Mouse (Mus musculus): ENCODE measurements around the gene Olig1. TPM values are rescaled to one million over a fixed set of nuclear protein-coding genes. Genes with fewer than 3 reads are reported as not detected.
A peak's percentile ranks its signal among the peaks of the same experiment; 100 is the strongest.
"Not testable (repeated sequence)": the region's sequence is repeated elsewhere in the genome, so short reads cannot be mapped to it uniquely, and the experiment has no call there.

Olig1 gene
- polyA plus RNA-seq, 1 experiment from 2014 or later, result not detected

GRCm38 (mm10) chr16:91227760-91228043 is 41.9 kb upstream of the Olig1 start:
- Histone ChIP-seq H3K9ac (no peak overlapping the region), H3K4me1 (peaks cover 33% of the 10 kb centered on the region), H3K27ac (replicated peaks) (no peak overlapping the region), H3K9me3 (no peaks in the 10 kb centered on the region), H3K4me3 (no peak overlapping the region), H3K36me3 (no peaks in the 10 kb centered on the region), H3K4me2 (no peak overlapping the region), H3K27me3 (replicated peaks) (peaks cover 100% of the 10 kb centered on the region)
- WGBS, result 2% methylated on average over 6 of the region's 6 CpGs
- no peak for ATAC-seq (ENCODE audit: extremely low read depth, insufficient number of reproducible peaks, low FRiP score, low TSS enrichment)

- Histone ChIP-seq H3K9me3 (no peaks in the 10 kb centered on the region), H3K27ac (replicated peaks) (no peak overlapping the region), H3K4me1 (peaks cover 27% of the 10 kb centered on the region), H3K27me3 (replicated peaks) (peaks cover 100% of the 10 kb centered on the region), H3K4me2 (no peak overlapping the region), H3K9ac (no peak overlapping the region), H3K4me3 (no peak overlapping the region), H3K36me3 (no peaks in the 10 kb centered on the region)
- no peak for ATAC-seq (ENCODE audit: extremely low read depth, insufficient number of reproducible peaks, low FRiP score, low TSS enrichment)
- WGBS, result 4% methylated on average over 30 of the region's 30 CpGs
Observed at GRCm38 (mm10) chr16:91228238-91229071, 41.1 kb upstream of the Olig1 start.

GRCm38 (mm10) chr16:91229072-91229348 is 40.6 kb upstream of the Olig1 start:
- 1% methylated on average over 10 of the region's 10 CpGs for WGBS

GRCm38 (mm10) chr16:91229643-91230042 is 39.9 kb upstream of the Olig1 start:
- ATAC-seq (ENCODE audit: extremely low read depth, insufficient number of reproducible peaks, low FRiP score, low TSS enrichment), result no peak
- Histone ChIP-seq H3K27ac (replicated peaks) (no peak overlapping the region), H3K4me2 (no peak overlapping the region), H3K36me3 (no peaks in the 10 kb centered on the region), H3K4me1 (peaks cover 26% of the 10 kb centered on the region), H3K4me3 (no peak overlapping the region), H3K27me3 (replicated peaks) (peaks cover 100% of the 10 kb centered on the region), H3K9me3 (no peaks in the 10 kb centered on the region), H3K9ac (no peak overlapping the region)
- WGBS, result 15% methylated on average over 8 of the region's 8 CpGs

More at GRCm38 (mm10) chr16:91229072-91229348, 40.6 kb upstream of the Olig1 start:
- Histone ChIP-seq H3K4me1 (peaks cover 27% of the 10 kb centered on the region), H3K27me3 (replicated peaks) (peaks cover 100% of the 10 kb centered on the region), H3K9me3 (no peaks in the 10 kb centered on the region), H3K4me2 (no peak overlapping the region), H3K9ac (no peak overlapping the region), H3K4me3 (no peak overlapping the region), H3K36me3 (no peaks in the 10 kb centered on the region), H3K27ac (replicated peaks) (no peak overlapping the region)
- no peak for ATAC-seq (ENCODE audit: extremely low read depth, insufficient number of reproducible peaks, low FRiP score, low TSS enrichment)

- peaks cover 100% of the 10 kb centered on the region for H3K27me3 ChIP-seq (replicated peaks)
- H3K9ac ChIP-seq, result no peak overlapping the region
- 4% methylated on average over 26 of the region's 26 CpGs for WGBS
- peaks cover 6% of the 10 kb centered on the region for H3K4me1 ChIP-seq
- H3K4me3 ChIP-seq, result no peak overlapping the region
- H3K36me3 ChIP-seq, result no peaks in the 10 kb centered on the region
- H3K9me3 ChIP-seq, result no peaks in the 10 kb centered on the region
- no peak overlapping the region for H3K4me2 ChIP-seq
- no peak for ATAC-seq (ENCODE audit: extremely low read depth, insufficient number of reproducible peaks, low FRiP score, low TSS enrichment)
- no peak overlapping the region for H3K27ac ChIP-seq (replicated peaks)
Observed at GRCm38 (mm10) chr16:91231781-91232469, 37.6 kb upstream of the Olig1 start.

GRCm38 (mm10) chr16:91232470-91233240 is 36.9 kb upstream of the Olig1 start:
- no peak for ATAC-seq (ENCODE audit: extremely low read depth, insufficient number of reproducible peaks, low FRiP score, low TSS enrichment)
- Histone ChIP-seq H3K27ac (replicated peaks) (no peak overlapping the region), H3K4me2 (no peak overlapping the region), H3K9ac (no peak overlapping the region), H3K9me3 (no peaks in the 10 kb centered on the region), H3K27me3 (replicated peaks) (peaks cover 100% of the 10 kb centered on the region), H3K4me3 (no peak overlapping the region), H3K36me3 (no peaks in the 10 kb centered on the region), H3K4me1 (peaks cover 2% of the 10 kb centered on the region; the same call in 1 of the 2 replicates)
- 7% methylated on average over 25 of the region's 25 CpGs for WGBS

- no peak for ATAC-seq (ENCODE audit: extremely low read depth, insufficient number of reproducible peaks, low FRiP score, low TSS enrichment)
- peaks cover 2% of the 10 kb centered on the region; the same call in 1 of the 2 replicates for H3K4me1 ChIP-seq
- no peak overlapping the region for H3K4me3 ChIP-seq
- no peak overlapping the region for H3K9ac ChIP-seq
- H3K9me3 ChIP-seq, result no peaks in the 10 kb centered on the region
- no peaks in the 10 kb centered on the region for H3K36me3 ChIP-seq
- 26% methylated on average over 11 of the region's 11 CpGs for WGBS
- H3K27ac ChIP-seq (replicated peaks), result no peak overlapping the region
- H3K4me2 ChIP-seq, result no peak overlapping the region
- peaks cover 100% of the 10 kb centered on the region for H3K27me3 ChIP-seq (replicated peaks)
Observed at GRCm38 (mm10) chr16:91233241-91233944, 36.2 kb upstream of the Olig1 start.

- no peak overlapping the region for H3K27ac ChIP-seq (replicated peaks)
- H3K4me1 ChIP-seq, result no peaks in the 10 kb centered on the region
- H3K9ac ChIP-seq, result no peak overlapping the region
- H3K27me3 ChIP-seq (replicated peaks), result peaks cover 91% of the 10 kb centered on the region
- H3K4me3 ChIP-seq, result no peak overlapping the region
- no peak overlapping the region for H3K4me2 ChIP-seq
- no peaks in the 10 kb centered on the region for H3K9me3 ChIP-seq
- WGBS, result 49% methylated on average over 4 of the region's 4 CpGs
- no peak for ATAC-seq (ENCODE audit: extremely low read depth, insufficient number of reproducible peaks, low FRiP score, low TSS enrichment)
- H3K36me3 ChIP-seq, result no peaks in the 10 kb centered on the region
Observed at GRCm38 (mm10) chr16:91239024-91239423, 30.5 kb upstream of the Olig1 start.

GRCm38 (mm10) chr16:91246292-91246691 is 23.3 kb upstream of the Olig1 start:
- Histone ChIP-seq H3K9me3 (no peaks in the 10 kb centered on the region), H3K4me3 (no peak overlapping the region), H3K27me3 (replicated peaks) (peaks cover 61% of the 10 kb centered on the region), H3K27ac (replicated peaks) (no peak overlapping the region), H3K9ac (no peak overlapping the region), H3K4me1 (no peaks in the 10 kb centered on the region), H3K4me2 (no peak overlapping the region), H3K36me3 (no peaks in the 10 kb centered on the region)
- 53% methylated on average over 9 of the region's 9 CpGs for WGBS
- ATAC-seq (ENCODE audit: extremely low read depth, insufficient number of reproducible peaks, low FRiP score, low TSS enrichment), result no peak

GRCm38 (mm10) chr16:91255419-91256164 is 14.0 kb upstream of the Olig1 start:
- H3K9ac ChIP-seq; H3K36me3 ChIP-seq; H3K4me1 ChIP-seq; H3K9me3 ChIP-seq; H3K27ac ChIP-seq (replicated peaks); ATAC-seq (ENCODE audit: extremely low read depth, insufficient number of reproducible peaks, low FRiP score, low TSS enrichment): not testable (repeated sequence)
- 13% methylated on average over 20 of the region's 28 CpGs for WGBS
- peak overlapping the region; percentile 5; the same call in 1 of the 2 replicates for H3K4me3 ChIP-seq
- peak overlapping the region; percentile 36 for H3K4me2 ChIP-seq
- H3K27me3 ChIP-seq (replicated peaks), result peaks cover 50% of the 10 kb centered on the region
